Mouse (Mus musculus) limb, embryonic 13.5 days (tissue): ENCODE measurements at regions not wholly inside any gene's neighbourhood (a gene's known extent, or its start where the extent isn't known, plus 50 kb on each side); places are given as distances from the start of the nearest gene placed in this dataset.
A peak's percentile ranks its signal among the peaks of the same experiment; 100 is the strongest.

ENCODE experiments used
- ATAC-seq: fragments of 200-750 bp; cut with Nextera tagmentation; 2 replicates; pipeline ENCODE4 v1.8.0; 2017; ENCODE audit warnings: low read depth, moderate number of reproducible peaks, moderate TSS enrichment; ENCODE audit not compliant: low FRiP score
- H3K27ac ChIP-seq: fragments of 300-500 bp; sonication (generic); 2 replicates; pipeline ENCODE4 v1.5.1; 2015; ENCODE audit warnings: inconsistent platforms, mild to moderate bottlenecking, moderate library complexity
- H3K27me3 ChIP-seq: fragments of 300-500 bp; sonication (generic); 2 replicates; pipeline ENCODE4 v1.6.1; 2015; ENCODE audit warnings: mild to moderate bottlenecking, inconsistent platforms
- H3K36me3 ChIP-seq: fragments of 300-500 bp; sonication (generic); 2 replicates; pipeline ENCODE4 v1.6.1; 2015; ENCODE audit warnings: inconsistent platforms, mild to moderate bottlenecking, moderate library complexity
- H3K4me1 ChIP-seq: fragments of 300-500 bp; sonication (generic); 2 replicates; pipeline ENCODE4 v1.6.1; 2015; ENCODE audit warnings: inconsistent platforms
- H3K4me2 ChIP-seq: fragments of 300-500 bp; sonication (generic); replicated peaks from 2 replicates; pipeline ENCODE4 v1.6.1; 2015; ENCODE audit warnings: inconsistent platforms, mild to moderate bottlenecking, moderate library complexity
- H3K4me3 ChIP-seq: fragments of 300-500 bp; sonication (generic); 2 replicates; pipeline ENCODE4 v1.5.1; 2015; ENCODE audit warnings: moderate library complexity, mild to moderate bottlenecking, inconsistent platforms
- H3K9ac ChIP-seq: fragments of 300-500 bp; sonication (generic); 2 replicates; pipeline ENCODE4 v1.6.1; 2015; ENCODE audit warnings: mild to moderate bottlenecking, inconsistent platforms
- H3K9me3 ChIP-seq: fragments of 300-500 bp; sonication (generic); 2 replicates; pipeline ENCODE4 v1.6.1; 2016; ENCODE audit warnings: inconsistent platforms
- WGBS: fragments of 180-500 bp; shearing (Covaris S2); methylation state at CpG from one replicate; pipeline ENCODE4 v1.1.7; 2015; 5-methylcytosine and 5-hydroxymethylcytosine counted together

DNA sequence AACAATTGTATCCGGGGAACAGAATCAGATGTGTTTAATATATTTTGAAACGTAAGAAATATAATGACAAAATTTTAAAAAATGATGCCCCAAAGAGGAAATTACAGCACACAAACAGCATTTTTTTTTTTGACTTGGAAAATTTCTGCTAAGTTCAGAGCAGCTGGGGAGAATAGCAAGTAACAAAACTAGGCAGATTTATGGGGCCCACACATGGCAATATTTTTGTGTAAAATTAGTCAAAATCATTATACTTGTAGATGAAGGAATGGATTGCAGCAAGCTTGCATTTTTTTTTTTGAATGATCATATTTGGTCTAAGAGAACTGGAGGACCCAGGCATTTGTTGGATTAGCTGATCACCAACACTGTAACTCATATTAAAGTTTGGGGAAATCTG lies 189.4 kb downstream of the Map2k6 start:
- no peaks in the 10 kb centered on the region for H3K9me3 ChIP-seq
- H3K9ac ChIP-seq: no peak overlapping the region
- H3K36me3 ChIP-seq: no peaks in the 10 kb centered on the region
- no peaks in the 10 kb centered on the region for H3K27me3 ChIP-seq
- H3K4me3 ChIP-seq: no peak overlapping the region
- H3K4me2 ChIP-seq: no peak overlapping the region
- H3K27ac ChIP-seq: no peak overlapping the region
- no peaks in the 10 kb centered on the region for H3K4me1 ChIP-seq
- WGBS: 75% methylated on average over 2 of the region's 2 CpGs
- no peak for ATAC-seq

DNA sequence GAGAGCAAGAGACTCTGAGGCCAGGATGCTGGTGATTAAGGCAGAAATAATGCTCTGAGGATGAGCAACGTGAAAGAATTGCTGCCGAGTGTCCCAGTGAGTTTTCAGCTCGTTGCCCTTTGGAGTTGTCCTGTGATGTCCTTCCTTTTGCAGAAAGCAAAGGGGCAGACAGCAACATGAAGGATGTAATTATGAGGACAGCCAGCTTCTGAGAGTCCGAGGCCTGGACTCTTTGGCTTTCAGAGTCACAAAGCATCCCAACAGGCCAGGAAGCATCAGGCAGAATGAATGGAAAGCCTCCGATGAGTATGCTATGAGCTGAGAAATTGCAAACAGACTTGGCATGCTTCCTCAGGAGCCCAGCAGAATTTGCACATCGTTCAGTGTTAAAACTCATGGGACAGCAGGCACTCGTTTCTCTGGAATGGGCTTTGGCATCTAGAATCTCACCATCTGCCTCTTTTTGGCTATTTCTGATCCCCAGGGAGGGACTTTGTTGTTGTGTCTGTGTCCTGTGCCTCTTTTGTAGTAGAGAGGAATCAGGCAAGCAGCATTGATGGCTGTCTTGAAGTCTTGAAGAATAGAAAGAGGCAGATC lies 196.4 kb downstream of the Map2k6 start:
- H3K4me3 ChIP-seq: no peak overlapping the region
- no peaks in the 10 kb centered on the region for H3K27me3 ChIP-seq
- no peak for ATAC-seq

GRCm38 (mm10) chr11:110605041-110605882 lies 206.3 kb downstream of the Map2k6 start:
- Histone ChIP-seq H3K9me3 (no peaks in the 10 kb centered on the region), H3K27me3 (no peaks in the 10 kb centered on the region), H3K4me1 (no peaks in the 10 kb centered on the region), H3K4me2 (no peak overlapping the region), H3K27ac (no peak overlapping the region), H3K4me3 (no peak overlapping the region), H3K36me3 (no peaks in the 10 kb centered on the region), H3K9ac (no peak overlapping the region)
- WGBS: 63% methylated on average over 10 of the region's 10 CpGs
- no peak for ATAC-seq

More for the DNA sequence above, 196.4 kb downstream of the Map2k6 start:
- Histone ChIP-seq H3K9ac (no peak overlapping the region), H3K36me3 (no peaks in the 10 kb centered on the region), H3K27ac (no peak overlapping the region), H3K9me3 (no peaks in the 10 kb centered on the region), H3K4me1 (no peaks in the 10 kb centered on the region), H3K4me2 (no peak overlapping the region)
- 69% methylated on average over 7 of the region's 7 CpGs for WGBS

DNA sequence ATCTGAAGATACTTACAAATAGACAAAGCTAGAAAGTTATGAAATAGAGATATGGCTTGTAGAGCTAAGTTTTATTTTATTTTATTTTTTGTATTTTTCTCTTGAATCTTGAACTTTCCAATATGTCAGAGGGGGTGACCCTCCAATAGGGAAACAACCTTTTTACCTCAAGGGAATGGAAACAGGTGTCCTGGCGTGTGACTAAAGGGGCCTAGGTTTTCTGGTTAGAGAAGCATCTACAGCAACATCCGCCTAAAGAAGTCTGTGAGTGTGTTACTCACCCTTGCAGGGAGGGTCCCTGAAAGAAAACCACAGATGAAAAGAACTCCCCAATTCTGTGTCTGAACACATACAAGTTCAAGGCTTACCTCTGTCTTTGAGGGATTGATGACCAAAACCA lies 210.4 kb downstream of the Map2k6 start:
- H3K36me3 ChIP-seq: no peaks in the 10 kb centered on the region
- ATAC-seq: no peak
- H3K4me2 ChIP-seq: no peak overlapping the region
- H3K9ac ChIP-seq: no peak overlapping the region
- no peaks in the 10 kb centered on the region for H3K4me1 ChIP-seq
- no peaks in the 10 kb centered on the region for H3K27me3 ChIP-seq
- H3K27ac ChIP-seq: no peak overlapping the region
- no peaks in the 10 kb centered on the region for H3K9me3 ChIP-seq
- WGBS: 85% methylated on average over 2 of the region's 2 CpGs
- no peak overlapping the region for H3K4me3 ChIP-seq

DNA sequence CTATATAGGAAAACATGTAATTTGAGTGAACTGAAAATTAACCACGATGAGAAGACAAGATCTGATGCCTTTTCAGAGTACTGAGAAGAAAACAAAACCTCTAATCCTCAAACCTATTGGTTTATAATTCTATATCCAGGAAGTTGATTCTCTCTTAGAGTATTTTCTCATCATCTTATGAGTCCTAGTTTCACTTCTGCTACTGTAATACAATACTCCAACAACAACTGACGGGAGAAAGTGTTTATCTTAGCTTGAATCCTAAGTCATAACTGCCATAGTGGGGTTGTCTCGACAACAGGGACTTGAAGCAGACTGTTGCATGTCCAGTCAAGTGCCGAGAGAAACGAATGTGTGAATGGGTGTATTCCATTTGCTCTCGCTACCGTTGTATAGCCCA lies 211.9 kb downstream of the Map2k6 start:
- Histone ChIP-seq H3K27ac (no peak overlapping the region), H3K36me3 (no peaks in the 10 kb centered on the region), H3K9ac (no peak overlapping the region), H3K4me2 (no peak overlapping the region), H3K9me3 (no peaks in the 10 kb centered on the region), H3K4me3 (no peak overlapping the region), H3K27me3 (no peaks in the 10 kb centered on the region), H3K4me1 (no peaks in the 10 kb centered on the region)
- 83% methylated on average over 7 of the region's 7 CpGs for WGBS
- ATAC-seq: no peak

DNA sequence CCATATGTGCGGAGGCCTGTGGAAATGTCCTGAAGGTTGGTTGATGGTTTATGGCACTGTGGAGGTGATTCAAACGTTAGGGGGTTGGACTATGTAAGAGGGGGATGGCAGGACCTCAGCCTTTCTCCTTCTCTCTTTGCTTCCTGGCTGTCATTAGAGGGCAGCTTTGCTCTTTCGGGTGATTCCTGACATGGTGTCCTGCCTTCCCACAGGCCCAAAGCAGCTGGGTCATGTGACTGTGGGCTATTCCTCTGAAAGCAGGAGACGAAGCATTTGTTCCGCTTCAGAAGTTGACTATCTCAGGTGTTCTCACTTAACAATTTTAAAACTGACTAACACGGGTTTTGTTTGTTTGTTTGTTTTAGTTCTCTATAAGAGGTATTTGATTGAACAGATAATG lies 233.1 kb downstream of the Map2k6 start:
- 0 out of 2 replicates have a peak, but pooled peaks cover 4% of the 10 kb centered on the region for H3K4me1 ChIP-seq
- no peak overlapping the region for H3K4me3 ChIP-seq
- no peaks in the 10 kb centered on the region for H3K9me3 ChIP-seq
- H3K9ac ChIP-seq: no peak overlapping the region
- no peak overlapping the region for H3K27ac ChIP-seq
- no peak for ATAC-seq
- H3K27me3 ChIP-seq: no peaks in the 10 kb centered on the region
- no peak overlapping the region for H3K4me2 ChIP-seq
- 73% methylated on average over 6 of the region's 6 CpGs for WGBS
- H3K36me3 ChIP-seq: no peaks in the 10 kb centered on the region

DNA sequence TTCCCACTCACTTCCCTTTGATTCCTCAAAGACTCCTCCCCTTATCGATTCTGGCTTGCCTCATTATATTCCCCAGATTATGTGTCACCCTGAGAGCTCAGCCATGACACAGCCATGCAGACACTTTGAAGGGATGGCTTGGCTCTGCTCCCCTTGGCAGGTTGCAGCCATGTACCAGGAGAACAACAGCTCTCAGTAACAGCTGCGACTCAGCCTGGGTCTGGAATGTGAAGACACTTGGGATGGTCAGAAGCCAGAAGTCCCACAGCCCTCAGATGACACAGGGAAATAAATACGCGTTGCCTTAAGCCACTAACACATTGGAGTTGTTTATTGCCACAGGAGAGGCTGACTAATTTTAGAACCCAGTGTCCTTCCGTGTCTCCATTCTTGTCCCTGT lies 234.4 kb downstream of the Map2k6 start:
- H3K9me3 ChIP-seq: no peaks in the 10 kb centered on the region
- no peak overlapping the region for H3K4me3 ChIP-seq
- H3K4me2 ChIP-seq: no peak overlapping the region
- H3K27me3 ChIP-seq: no peaks in the 10 kb centered on the region
- no peak overlapping the region for H3K9ac ChIP-seq
- WGBS: 65% methylated on average over 5 of the region's 5 CpGs
- 0 out of 2 replicates have a peak, but pooled peaks cover 4% of the 10 kb centered on the region for H3K4me1 ChIP-seq
- H3K27ac ChIP-seq: no peak overlapping the region
- no peak for ATAC-seq
- H3K36me3 ChIP-seq: no peaks in the 10 kb centered on the region

GRCm38 (mm10) chr11:110642485-110642884 lies 243.6 kb downstream of the Map2k6 start:
- 77% methylated on average over 13 of the region's 13 CpGs for WGBS
- Histone ChIP-seq H3K36me3 (no peaks in the 10 kb centered on the region), H3K9me3 (no peaks in the 10 kb centered on the region), H3K9ac (no peak overlapping the region), H3K4me3 (no peak overlapping the region), H3K27me3 (no peaks in the 10 kb centered on the region), H3K4me1 (no peaks in the 10 kb centered on the region), H3K27ac (no peak overlapping the region), H3K4me2 (no peak overlapping the region)
- no peak for ATAC-seq

DNA sequence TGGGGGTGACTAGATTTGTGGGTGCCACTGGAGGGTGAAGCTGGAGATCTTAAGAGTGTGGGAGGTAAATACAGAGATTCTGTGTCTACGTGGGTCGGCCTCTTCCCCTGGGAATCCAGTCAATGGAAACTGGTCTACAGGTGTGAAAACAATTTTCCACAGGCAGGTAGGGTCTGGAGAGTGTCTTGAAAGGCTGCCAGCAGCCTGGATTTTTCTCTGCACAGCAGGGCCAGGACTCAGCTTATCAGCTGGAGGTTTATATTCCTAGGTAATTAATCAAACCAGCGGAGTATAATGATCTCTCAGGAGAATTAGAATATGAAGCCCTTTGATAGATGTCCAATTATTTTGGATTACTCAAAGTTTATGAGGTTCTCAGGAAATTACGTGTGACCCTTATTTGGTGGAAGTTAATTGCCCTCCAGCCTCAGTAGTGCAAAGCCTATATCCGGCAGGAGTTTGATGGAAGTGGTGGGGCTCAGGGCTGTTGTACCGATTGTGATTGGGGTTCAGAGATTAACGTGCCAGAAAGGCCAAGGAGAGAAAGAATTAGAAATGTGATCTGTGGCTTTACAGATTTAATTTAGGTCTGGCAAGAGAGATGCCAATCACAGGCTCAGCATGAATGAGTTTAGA lies 250.8 kb downstream of the Map2k6 start:
- Histone ChIP-seq H3K9me3 (no peaks in the 10 kb centered on the region), H3K27ac (peak overlapping the region; percentile 11; the same call in 1 of the 2 replicates), H3K4me3 (no peak overlapping the region), H3K36me3 (no peaks in the 10 kb centered on the region), H3K4me1 (peaks cover 30% of the 10 kb centered on the region), H3K4me2 (no peak overlapping the region), H3K27me3 (no peaks in the 10 kb centered on the region), H3K9ac (no peak overlapping the region)
- 14% methylated on average over 7 of the region's 7 CpGs for WGBS
- ATAC-seq: peak; percentile 78; the same call in 1 of the 2 replicates

- Histone ChIP-seq H3K36me3 (no peaks in the 10 kb centered on the region), H3K9ac (no peak overlapping the region), H3K4me1 (peaks cover 30% of the 10 kb centered on the region), H3K4me2 (no peak overlapping the region), H3K27me3 (no peaks in the 10 kb centered on the region), H3K4me3 (no peak overlapping the region), H3K27ac (no peak overlapping the region), H3K9me3 (no peaks in the 10 kb centered on the region)
- 50% methylated on average over 3 of the region's 3 CpGs for WGBS
- no peak for ATAC-seq
Observed at GRCm38 (mm10) chr11:110652068-110652467, 253.1 kb downstream of the Map2k6 start.

DNA sequence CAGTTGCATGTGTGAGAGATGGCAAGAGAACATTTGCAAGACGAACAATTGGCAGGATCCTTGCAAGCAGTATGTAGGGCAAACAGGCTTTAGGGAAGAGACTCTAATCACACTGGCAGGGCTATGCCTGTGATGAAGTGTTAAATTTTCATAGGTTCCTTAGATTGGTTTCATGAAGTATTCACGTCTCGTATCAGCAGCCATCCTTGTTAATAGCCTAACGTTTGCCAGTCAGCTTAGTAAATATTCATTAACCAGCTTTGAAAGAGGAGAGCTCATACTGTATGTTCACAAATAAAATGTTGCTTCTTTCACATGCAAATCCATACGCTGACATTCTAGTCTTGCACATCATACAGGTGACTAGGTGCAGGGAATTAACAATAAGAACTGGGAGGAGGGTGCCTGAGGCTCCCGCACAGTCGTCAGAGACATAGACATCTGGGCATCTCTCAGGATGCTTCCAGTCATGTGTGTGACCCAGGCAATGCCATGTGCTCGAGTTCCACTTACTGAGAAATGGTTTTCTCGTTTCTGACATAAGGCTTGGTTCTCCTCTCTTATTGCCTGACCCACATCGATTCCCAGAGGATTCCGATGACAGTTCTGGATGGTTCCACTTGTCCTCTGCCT lies 257.7 kb downstream of the Map2k6 start:
- H3K27ac ChIP-seq: no peak overlapping the region
- H3K4me2 ChIP-seq: no peak overlapping the region
- H3K9ac ChIP-seq: no peak overlapping the region
- 83% methylated on average over 11 of the region's 11 CpGs for WGBS
- H3K27me3 ChIP-seq: no peaks in the 10 kb centered on the region
- H3K36me3 ChIP-seq: no peaks in the 10 kb centered on the region
- peaks cover 31% of the 10 kb centered on the region for H3K4me1 ChIP-seq
- no peak overlapping the region for H3K4me3 ChIP-seq
- no peaks in the 10 kb centered on the region for H3K9me3 ChIP-seq
- ATAC-seq: no peak

- Histone ChIP-seq H3K9me3 (no peaks in the 10 kb centered on the region), H3K27me3 (no peaks in the 10 kb centered on the region), H3K4me1 (peaks cover 20% of the 10 kb centered on the region), H3K36me3 (no peaks in the 10 kb centered on the region), H3K9ac (no peak overlapping the region), H3K4me2 (peak overlapping the region; percentile 21; the same call in 1 of the 2 replicates), H3K27ac (peak overlapping the region; percentile 69), H3K4me3 (no peak overlapping the region)
- WGBS: 40% methylated on average over 8 of the region's 8 CpGs
- no peak for ATAC-seq
Observed at GRCm38 (mm10) chr11:110657854-110658253, 258.9 kb downstream of the Map2k6 start.
